Mouse (Mus musculus) embryonic facial prominence, embryonic 11.5 days (tissue): ENCODE results near the gene Mpc1. TPM values are rescaled to one million over a fixed set of nuclear protein-coding genes. Genes with fewer than 3 reads are reported as not detected.
"Not testable (repeated sequence)": the region's sequence is repeated elsewhere in the genome, so short reads cannot be mapped to it uniquely, and the experiment has no call there.

Experiments used
- ATAC-seq: fragments of 200-750 bp; cut with Nextera tagmentation; replicated peaks from 2 replicates; pipeline ENCODE4 v1.8.0; 2017; ENCODE audit warnings: low read depth; ENCODE audit not compliant: insufficient number of reproducible peaks, low FRiP score, low TSS enrichment
- DNase-seq: peaks from one replicate; pipeline ENCODE4 v3.0.0-alpha.2; 2015; ENCODE audit warnings: low spot score
- H3K27ac ChIP-seq: fragments of 300-500 bp; sonication (generic); replicated peaks from 2 replicates; pipeline ENCODE4 v1.5.1; 2014; ENCODE audit warnings: mild to moderate bottlenecking, low read depth, low read length, control low read depth
- H3K27me3 ChIP-seq: fragments of 300-500 bp; sonication (generic); 2 replicates; pipeline ENCODE4 v1.6.1; 2014; ENCODE audit warnings: mild to moderate bottlenecking, low read length, moderate library complexity, mixed read lengths; ENCODE audit not compliant: control insufficient read depth, insufficient read depth
- H3K36me3 ChIP-seq: fragments of 300-500 bp; sonication (generic); replicated peaks from 2 replicates; pipeline ENCODE4 v1.6.1; 2014; ENCODE audit warnings: low read depth, mild to moderate bottlenecking, low read length, moderate library complexity, mixed read lengths; ENCODE audit not compliant: control insufficient read depth, insufficient read depth
- H3K4me1 ChIP-seq: fragments of 300-500 bp; sonication (generic); 2 replicates; pipeline ENCODE4 v1.6.1; 2014; ENCODE audit warnings: low read length, mixed read lengths; ENCODE audit not compliant: control insufficient read depth, insufficient read depth
- H3K4me2 ChIP-seq: fragments of 300-500 bp; sonication (generic); 2 replicates; pipeline ENCODE4 v1.6.1; 2014; ENCODE audit warnings: low read depth, mild to moderate bottlenecking, control low read depth, low read length, moderate library complexity
- H3K4me3 ChIP-seq: fragments of 300-500 bp; sonication (generic); 2 replicates; pipeline ENCODE4 v1.5.1; 2014; ENCODE audit warnings: low read depth, low read length, control low read depth
- H3K9ac ChIP-seq: fragments of 300-500 bp; sonication (generic); replicated peaks from 2 replicates; pipeline ENCODE4 v1.6.1; 2014; ENCODE audit warnings: mild to moderate bottlenecking, control low read depth, low read length
- H3K9me3 ChIP-seq: fragments of 300-500 bp; sonication (generic); replicated peaks from 2 replicates; pipeline ENCODE4 v1.6.1; 2016; ENCODE audit warnings: mild to moderate bottlenecking, low read length, inconsistent platforms, mixed read lengths; ENCODE audit not compliant: control insufficient read depth
- WGBS: fragments of 180-500 bp; shearing (Covaris S2); extraction: QIAGEN DNeasy Blood & Tissue Kit; methylation state at CpG from one replicate; pipeline ENCODE4 v1.1.7; 2014; 5-methylcytosine and 5-hydroxymethylcytosine counted together
- polyA plus RNA-seq: library from polyadenylated mRNA; unstranded; fragments of >200 nt; fragmentation: Nextera tagmentation; extraction: Ambion mirVana; gene quantifications from 2 replicates; pipeline ENCODE4 v1.2.1, GENCODE M21; 2014

The Mpc1 gene
- polyA plus RNA-seq, 1 experiment from 2014 or later = 124 TPM

DNA sequence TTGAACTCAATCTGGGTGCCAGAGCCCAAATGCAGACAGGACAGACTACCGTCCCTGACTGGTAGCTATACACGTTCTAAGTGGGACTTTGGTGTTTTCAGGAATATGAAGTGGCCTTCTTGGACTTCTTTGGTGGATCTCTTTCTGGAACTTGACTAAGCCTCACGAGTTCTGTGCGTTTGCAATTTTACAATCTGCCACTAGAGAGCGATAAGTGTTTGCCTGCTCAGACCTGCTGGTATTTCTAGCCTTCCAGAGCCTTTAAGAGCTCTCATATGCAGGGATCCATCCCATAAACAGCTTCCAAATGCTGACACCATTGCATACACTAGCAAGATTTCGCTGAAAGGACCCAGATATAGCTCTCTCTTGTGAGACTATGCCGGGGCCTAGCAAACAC is 18.1 kb upstream of the Mpc1 start:
- H3K9me3 ChIP-seq, ATAC-seq, H3K27me3 ChIP-seq, H3K9ac ChIP-seq, H3K4me2 ChIP-seq, H3K4me3 ChIP-seq, H3K4me1 ChIP-seq, H3K36me3 ChIP-seq, H3K27ac ChIP-seq: not testable (repeated sequence)
- whole genome bisulfite sequencing = 14% methylated on average over 7 of the region's 7 CpGs
- DNase-seq = peak; percentile 76

DNA sequence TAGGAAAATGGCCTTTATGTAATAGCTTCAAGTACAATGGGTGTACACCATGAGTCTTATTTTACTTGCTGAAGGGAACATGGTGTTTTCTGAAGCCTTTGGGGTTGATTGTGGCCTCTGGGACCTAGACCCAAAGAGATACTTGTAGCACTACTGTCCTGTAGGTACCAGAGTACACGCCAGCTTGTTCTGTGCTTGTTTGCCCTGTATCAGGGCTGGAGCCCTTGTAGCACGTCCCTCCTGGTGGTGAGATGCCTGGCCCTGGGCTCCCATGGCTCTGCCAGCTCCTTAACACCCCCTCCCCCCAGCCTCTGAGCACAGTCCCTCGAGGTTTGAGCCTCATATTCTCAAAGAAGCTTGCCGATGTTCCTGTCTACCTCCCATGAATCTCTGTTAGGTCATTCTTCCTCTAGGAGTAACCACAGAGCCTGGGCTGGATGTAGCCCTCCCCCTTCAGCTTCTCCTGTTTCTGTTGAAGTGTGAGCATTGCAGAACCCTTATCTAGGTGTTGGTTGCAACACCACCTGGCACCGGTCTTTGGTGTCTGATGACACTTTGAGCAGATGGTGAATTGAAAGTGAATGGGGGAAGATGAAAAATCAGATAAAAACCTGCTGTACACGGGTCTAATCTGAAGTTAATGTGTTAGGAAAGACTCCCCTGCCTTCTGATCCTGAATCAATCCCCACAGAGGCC is 10.5 kb upstream of the Mpc1 start:
- Histone ChIP-seq H3K27ac (no peak overlapping the region), H3K9me3 (no peaks in the 10 kb centered on the region), H3K9ac (no peak overlapping the region), H3K4me3 (no peak overlapping the region), H3K36me3 (no peaks in the 10 kb centered on the region), H3K27me3 (no peaks in the 10 kb centered on the region), H3K4me1 (no peaks in the 10 kb centered on the region), H3K4me2 (no peak overlapping the region)
- WGBS = 58% methylated on average over 6 of the region's 6 CpGs
- no peak for ATAC-seq
- DNase-seq = no peak

DNA sequence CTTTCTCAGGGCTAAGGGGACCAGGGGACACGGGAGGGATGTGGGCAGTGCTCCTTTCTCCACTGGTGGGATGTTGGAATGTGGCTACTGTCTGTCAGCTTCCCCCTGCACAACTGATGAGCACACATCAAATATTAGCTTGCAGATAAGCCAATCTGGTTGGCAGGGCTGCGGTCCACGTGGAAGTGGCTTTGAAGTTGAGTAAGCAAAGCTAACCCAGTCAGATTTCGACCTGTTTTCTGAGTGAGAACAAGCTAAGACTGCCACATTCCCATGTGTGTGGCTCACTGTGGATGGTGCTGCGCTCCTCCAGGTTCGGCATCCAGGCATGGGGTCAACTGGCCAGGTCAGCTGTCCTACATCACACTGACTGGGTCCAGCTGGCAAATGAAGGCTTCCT is 9.8 kb upstream of the Mpc1 start:
- ATAC-seq = no peak
- H3K9me3 ChIP-seq = no peaks in the 10 kb centered on the region
- no peak for DNase-seq
- no peaks in the 10 kb centered on the region for H3K36me3 ChIP-seq
- H3K4me3 ChIP-seq = no peak overlapping the region
- no peak overlapping the region for H3K9ac ChIP-seq
- H3K4me1 ChIP-seq = no peaks in the 10 kb centered on the region
- WGBS = 77% methylated on average over 6 of the region's 6 CpGs
- no peak overlapping the region for H3K27ac ChIP-seq
- no peak overlapping the region for H3K4me2 ChIP-seq
- H3K27me3 ChIP-seq = no peaks in the 10 kb centered on the region

DNA sequence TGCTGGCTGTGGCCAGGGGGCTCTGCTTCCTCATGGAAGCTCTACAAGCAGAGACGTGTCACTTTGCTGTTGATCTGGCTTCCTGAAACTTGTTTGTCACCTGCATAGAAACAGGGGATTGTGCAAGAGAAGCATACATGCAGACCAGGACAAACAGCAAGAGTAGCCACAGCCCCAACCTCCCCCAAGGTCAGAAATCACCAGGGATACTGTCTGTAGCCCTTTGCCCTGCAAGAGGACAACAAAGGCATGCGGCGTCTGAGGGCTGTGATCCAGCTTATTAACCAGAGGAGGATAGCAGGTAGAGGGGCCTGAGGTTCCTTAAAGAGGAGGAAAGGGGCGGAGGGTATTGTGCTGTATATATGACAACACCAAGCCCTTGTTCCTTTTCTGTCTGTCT is 6.6 kb upstream of the Mpc1 start:
- no peak for DNase-seq
- no peak overlapping the region for H3K4me3 ChIP-seq
- no peaks in the 10 kb centered on the region for H3K9me3 ChIP-seq
- H3K4me1 ChIP-seq = no peaks in the 10 kb centered on the region
- 72% methylated on average over 4 of the region's 4 CpGs for WGBS
- no peak for ATAC-seq
- no peaks in the 10 kb centered on the region for H3K27me3 ChIP-seq
- H3K36me3 ChIP-seq = no peaks in the 10 kb centered on the region
- no peak overlapping the region for H3K9ac ChIP-seq
- H3K4me2 ChIP-seq = no peak overlapping the region
- H3K27ac ChIP-seq = no peak overlapping the region

DNA sequence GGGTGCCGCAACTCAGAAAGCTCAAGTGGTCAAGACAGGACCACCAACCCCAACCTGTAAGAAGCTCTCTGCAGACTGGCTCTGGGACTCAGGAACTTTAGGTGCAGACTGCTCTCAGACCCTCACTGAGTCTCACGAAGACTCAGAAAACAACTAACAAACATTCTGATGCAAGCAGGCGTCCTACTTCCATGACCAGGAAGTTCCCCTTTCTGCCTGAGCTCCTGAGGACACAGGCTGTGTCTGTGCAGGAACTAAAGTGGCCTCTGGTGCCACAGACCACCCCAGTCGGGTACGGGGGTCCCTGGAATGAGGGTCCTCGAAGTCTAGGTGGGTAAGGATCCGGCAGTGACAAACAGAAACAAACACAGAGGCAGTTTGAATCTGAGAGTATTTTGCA is 6.0 kb upstream of the Mpc1 start:
- no peak overlapping the region for H3K4me3 ChIP-seq
- no peak overlapping the region for H3K9ac ChIP-seq
- H3K4me1 ChIP-seq = no peaks in the 10 kb centered on the region
- no peak overlapping the region for H3K27ac ChIP-seq
- H3K9me3 ChIP-seq = no peaks in the 10 kb centered on the region
- no peaks in the 10 kb centered on the region for H3K27me3 ChIP-seq
- WGBS = 77% methylated on average over 7 of the region's 7 CpGs
- no peak for ATAC-seq
- no peaks in the 10 kb centered on the region for H3K36me3 ChIP-seq
- no peak overlapping the region for H3K4me2 ChIP-seq
- no peak for DNase-seq

DNA sequence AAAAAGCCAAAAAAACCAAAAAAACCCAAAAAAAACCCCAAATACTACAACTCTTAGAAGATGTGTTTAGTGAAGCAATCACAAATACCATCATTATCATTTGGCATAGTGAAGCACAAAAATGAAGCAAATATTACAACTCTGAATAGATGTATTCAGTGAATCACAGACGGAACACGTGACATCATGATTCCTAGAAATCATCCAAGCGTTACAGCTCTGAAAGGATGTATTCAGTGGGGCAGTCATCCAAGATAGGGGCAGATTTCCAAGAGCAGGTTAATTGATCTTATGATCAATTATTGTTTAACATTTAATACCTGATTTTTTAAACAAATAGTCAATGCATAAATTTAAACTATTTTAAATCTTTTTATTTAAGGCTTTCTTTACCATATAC is 5.4 kb upstream of the Mpc1 start:
- H3K36me3 ChIP-seq = no peaks in the 10 kb centered on the region
- no peak overlapping the region for H3K4me3 ChIP-seq
- ATAC-seq (no peak), DNase-seq (no peak)
- H3K27me3 ChIP-seq = no peaks in the 10 kb centered on the region
- H3K27ac ChIP-seq = no peak overlapping the region
- H3K9ac ChIP-seq = no peak overlapping the region
- H3K4me2 ChIP-seq = no peak overlapping the region
- WGBS = 84% methylated on average over 3 of the region's 3 CpGs
- H3K9me3 ChIP-seq = no peaks in the 10 kb centered on the region
- no peaks in the 10 kb centered on the region for H3K4me1 ChIP-seq

DNA sequence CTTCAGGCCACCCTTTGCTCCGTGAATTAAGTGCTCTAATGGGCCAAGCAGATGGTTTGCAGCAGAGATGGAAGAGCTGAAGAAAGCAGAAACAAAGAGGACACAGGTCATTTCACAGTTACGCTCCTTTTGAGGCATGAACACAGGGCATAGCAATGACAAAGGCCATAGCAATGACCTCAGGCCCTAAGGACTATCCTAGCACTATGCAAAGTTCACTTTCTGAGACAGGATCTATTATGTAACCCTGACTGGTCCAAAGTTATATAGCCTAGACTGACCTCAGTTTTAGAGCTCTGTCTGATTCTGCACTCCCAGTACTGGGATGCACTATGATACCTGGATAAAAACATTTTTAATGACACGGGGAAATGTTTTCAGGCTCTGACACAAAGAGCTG is 4.3 kb upstream of the Mpc1 start:
- no peak for ATAC-seq
- H3K9me3 ChIP-seq = no peaks in the 10 kb centered on the region
- no peaks in the 10 kb centered on the region for H3K4me1 ChIP-seq
- H3K27me3 ChIP-seq = no peaks in the 10 kb centered on the region
- no peaks in the 10 kb centered on the region for H3K36me3 ChIP-seq
- H3K27ac ChIP-seq = no peak overlapping the region
- no peak overlapping the region for H3K4me2 ChIP-seq
- no peak for DNase-seq
- 65% methylated on average over 3 of the region's 3 CpGs for WGBS
- no peak overlapping the region for H3K9ac ChIP-seq
- H3K4me3 ChIP-seq = no peak overlapping the region

DNA sequence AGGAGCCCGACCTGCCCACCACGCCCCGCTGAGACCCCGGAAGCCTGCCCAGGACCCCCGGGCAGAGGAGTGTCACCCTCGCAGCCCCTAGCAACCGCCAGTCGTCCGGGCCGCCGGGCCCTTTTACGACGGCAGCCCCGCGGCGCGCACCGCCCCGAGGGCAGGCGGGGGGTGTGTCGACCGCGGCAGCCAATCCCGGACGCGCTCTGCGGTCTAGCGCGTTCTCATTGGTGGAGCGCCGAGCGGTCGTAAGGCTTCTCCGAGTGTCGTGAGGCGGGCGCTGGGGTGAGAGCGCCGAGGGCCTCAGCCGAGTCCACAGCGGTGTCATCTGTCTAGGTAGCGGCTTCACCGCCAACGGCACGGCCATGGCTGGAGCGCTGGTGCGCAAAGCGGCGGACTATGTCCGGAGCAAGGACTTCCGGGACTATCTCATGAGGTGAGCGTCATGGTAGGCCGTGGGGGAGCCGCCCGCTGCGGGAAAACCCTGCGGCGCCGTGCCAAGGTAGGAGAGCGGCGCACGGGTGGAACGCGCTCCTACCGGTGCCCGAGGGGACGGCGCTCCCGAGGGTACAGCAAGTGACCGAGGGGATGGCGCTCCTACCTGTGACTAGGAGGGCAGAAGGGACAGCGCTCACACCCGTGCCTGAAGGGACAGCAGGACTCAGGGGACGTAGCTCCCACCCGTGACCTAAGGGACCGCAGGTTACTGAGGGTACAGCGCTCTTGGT is 986 bp downstream of the Mpc1 start:
- no peaks in the 10 kb centered on the region; the same call in 1 of the 2 replicates for H3K27me3 ChIP-seq
- H3K27ac ChIP-seq = peak overlapping the region; percentile 72
- H3K36me3 ChIP-seq = no peaks in the 10 kb centered on the region
- peak; percentile 97 for ATAC-seq
- peak overlapping the region; percentile 99 for H3K4me2 ChIP-seq
- no peaks in the 10 kb centered on the region for H3K4me1 ChIP-seq
- H3K9ac ChIP-seq = peak overlapping the region; percentile 74
- peak overlapping the region; percentile 83 for H3K4me3 ChIP-seq
- H3K9me3 ChIP-seq = no peaks in the 10 kb centered on the region
- under 1% methylated on average over 68 of the region's 77 CpGs for WGBS
- peak; percentile 96 for DNase-seq
